Mouse (Mus musculus) bone marrow, adult 2 months (tissue): ENCODE data around the gene Ensa.

Experiments used
- CTCF ChIP-seq: fragments of 200-500 bp; IDR thresholded peaks from 2 replicates; pipeline ENCODE4 v1.5.1; 2011; ENCODE audit warnings: low read length, control low read depth; ENCODE audit not compliant: control insufficient read depth, insufficient read depth
- POLR2A ChIP-seq: fragments of 200-500 bp; IDR thresholded peaks from 2 replicates; pipeline ENCODE4 v1.6.1; 2011; ENCODE audit warnings: low read depth, mild to moderate bottlenecking, control low read depth, low read length, borderline replicate concordance; ENCODE audit not compliant: control insufficient read depth

DNA sequence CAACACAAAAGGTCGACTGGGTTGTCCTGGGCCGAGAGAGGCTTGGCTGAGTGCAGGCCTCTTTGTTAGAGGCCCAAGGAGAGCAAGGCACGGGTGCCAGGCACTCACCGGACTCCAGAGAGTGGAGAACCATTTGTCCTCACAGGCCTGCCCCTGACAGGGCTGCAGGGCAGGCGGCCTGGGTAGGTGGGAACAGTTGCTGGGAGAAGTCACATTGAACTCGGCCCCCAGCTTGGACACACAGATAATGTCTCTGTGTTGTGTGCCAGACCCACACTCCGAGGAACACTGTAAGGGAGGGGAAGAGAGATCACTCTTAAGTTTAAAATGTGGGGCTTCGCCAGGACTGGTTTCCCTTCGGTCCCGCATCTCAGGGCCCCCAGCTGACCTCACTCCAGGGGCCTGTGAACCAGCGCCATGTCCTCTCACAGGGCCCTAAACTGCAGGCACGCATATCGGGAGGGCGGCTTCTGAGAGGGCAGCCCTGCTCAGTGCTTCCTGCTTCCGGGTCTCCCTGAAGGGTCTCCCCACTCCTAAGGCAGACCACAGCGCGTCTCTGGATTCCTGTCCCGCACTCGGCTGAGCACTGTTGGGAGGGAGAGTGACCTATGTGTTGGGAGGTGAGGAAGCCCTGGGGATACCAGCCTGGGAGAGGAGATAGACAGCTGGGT is 52.8 kb downstream of the Ensa start:
- TF ChIP-seq POLR2A (no peak), CTCF (no peak)
